ENCODE assay signal across 8 mouse cellular contexts in the genomic region with DNA sequence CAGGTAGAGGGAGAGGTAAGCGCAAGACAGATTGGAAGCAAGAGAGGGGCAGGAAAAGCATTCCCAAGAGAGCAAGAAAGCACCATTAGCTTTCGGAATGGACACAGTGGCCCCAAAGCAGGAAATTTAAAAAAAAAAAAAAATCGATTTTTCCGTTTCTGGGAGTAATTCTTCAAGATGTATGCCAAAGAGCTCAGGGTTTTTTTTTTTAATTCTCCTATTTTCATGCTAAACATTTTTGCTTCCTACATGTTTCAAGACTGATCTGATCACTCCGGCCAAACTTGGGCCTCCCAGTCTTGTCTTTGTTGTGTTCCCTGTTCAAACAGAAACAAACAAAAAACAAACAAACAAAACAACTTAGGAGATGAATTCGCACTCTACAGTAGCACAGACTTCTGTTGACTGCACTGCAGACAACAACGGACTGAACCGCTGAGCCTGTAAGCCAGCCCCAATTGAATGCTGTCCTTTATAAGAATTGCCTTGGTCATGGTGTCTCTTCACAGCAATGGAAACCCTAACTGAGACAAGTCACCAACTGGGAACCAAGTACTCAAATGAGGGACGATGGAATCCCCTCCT. TPM values are rescaled to one million over a fixed set of nuclear protein-coding genes. Genes with fewer than 3 reads are reported as not detected.
A peak's percentile ranks its signal among the peaks of the same experiment; 100 is the strongest.
DNase-seq lines count a peak whose midpoint lies in the region; ATAC-seq and TF ChIP-seq lines count a peak whose summit lies in the region.

No protein-coding gene starts in this region.

- H3K27ac ChIP-seq in kidney, embryonic 16.5 days (ENCODE audit: low read length): peak overlapping the region; percentile 90
- peak overlapping the region; percentile 97 for H3K27ac ChIP-seq in bone marrow, adult 2 months (ENCODE audit: control insufficient read depth, insufficient read depth, low read depth, low read length, poor library complexity)
- H3K27ac ChIP-seq in hindbrain, embryonic 13.5 days: peak overlapping the region; percentile 50; the same call in 1 of the 2 replicates
- peak overlapping the region; percentile 61 for H3K27ac ChIP-seq in midbrain, embryonic 14.5 days (replicated peaks; ENCODE audit: low read depth, low read length)

- no peaks in the 10 kb centered on the region for H3K27me3 ChIP-seq in kidney, embryonic 16.5 days (ENCODE audit: insufficient read depth, low read length)
- H3K27me3 ChIP-seq in hindbrain, embryonic 13.5 days: no peaks in the 10 kb centered on the region
- H3K27me3 ChIP-seq in midbrain, embryonic 14.5 days (ENCODE audit: control insufficient read depth, insufficient read depth, low read length): no peaks in the 10 kb centered on the region

- H3K9ac ChIP-seq in kidney, embryonic 16.5 days (replicated peaks; ENCODE audit: low read length): peak overlapping the region; percentile 84
- peak overlapping the region; percentile 70 for H3K9ac ChIP-seq in hindbrain, embryonic 13.5 days
- H3K9ac ChIP-seq in midbrain, embryonic 14.5 days (replicated peaks; ENCODE audit: low read length): peak overlapping the region; percentile 52

- ATAC-seq in kidney, embryonic 16.5 days (ENCODE audit: low FRiP score, low TSS enrichment): no peak
- no peak for ATAC-seq in hindbrain, embryonic 13.5 days (ENCODE audit: low FRiP score)
- no peak for ATAC-seq in midbrain, embryonic 14.5 days (ENCODE audit: low FRiP score, low TSS enrichment)
- no peak for ATAC-seq in cerebellum, adult (ENCODE audit: insufficient number of reproducible peaks, low FRiP score, low TSS enrichment)

- peak overlapping the region; percentile 62 for H3K4me2 ChIP-seq in kidney, embryonic 16.5 days (replicated peaks; ENCODE audit: low read depth, low read length)
- peak overlapping the region; percentile 74 for H3K4me2 ChIP-seq in hindbrain, embryonic 13.5 days
- peak overlapping the region; percentile 67 for H3K4me2 ChIP-seq in midbrain, embryonic 14.5 days (ENCODE audit: low read length)

- H3K4me3 ChIP-seq in kidney, embryonic 16.5 days (ENCODE audit: low read length): peak overlapping the region; percentile 89
- peak overlapping the region; percentile 96 for H3K4me3 ChIP-seq in bone marrow, adult 2 months (replicated peaks; ENCODE audit: control insufficient read depth, low read depth, low read length)
- peak overlapping the region; percentile 79 for H3K4me3 ChIP-seq in hindbrain, embryonic 13.5 days
- H3K4me3 ChIP-seq in midbrain, embryonic 14.5 days (replicated peaks; ENCODE audit: low read depth, low read length): peak overlapping the region; percentile 71

- no peaks in the 10 kb centered on the region for H3K9me3 ChIP-seq in kidney, embryonic 16.5 days (ENCODE audit: low read length)
- no peaks in the 10 kb centered on the region for H3K9me3 ChIP-seq in hindbrain, embryonic 13.5 days
- H3K9me3 ChIP-seq in midbrain, embryonic 14.5 days (ENCODE audit: control insufficient read depth, low read length): no peaks in the 10 kb centered on the region

- 43% methylated on average over 9 of the region's 9 CpGs for WGBS in kidney, embryonic 16.5 days
- 30% methylated on average over 9 of the region's 9 CpGs for WGBS in bone marrow, adult 2 months
- 38% methylated on average over 9 of the region's 9 CpGs for WGBS in hindbrain, embryonic 13.5 days
- 39% methylated on average over 9 of the region's 9 CpGs for WGBS in midbrain, embryonic 14.5 days

- TF ChIP-seq POLR2A in bone marrow, adult 2 months (IDR thresholded peaks at IDR 0.05; ENCODE audit: borderline replicate concordance, control insufficient read depth, low read depth, low read length): no peak

- no peak for TF ChIP-seq CTCF in bone marrow, adult 2 months (IDR thresholded peaks at IDR 0.05; ENCODE audit: control insufficient read depth, insufficient read depth, low read length)

- H3K36me3 ChIP-seq in kidney, embryonic 16.5 days (ENCODE audit: insufficient read depth, low read length): no peaks in the 10 kb centered on the region
- H3K36me3 ChIP-seq in hindbrain, embryonic 13.5 days: no peaks in the 10 kb centered on the region
- H3K36me3 ChIP-seq in midbrain, embryonic 14.5 days (ENCODE audit: control insufficient read depth, insufficient read depth, low read length): no peaks in the 10 kb centered on the region

- DNase-seq in kidney, postnatal 14 days: no peak
- no peak for DNase-seq in midbrain, embryonic 14.5 days
- no peak for DNase-seq in layer of hippocampus, adult 9-10 months (ENCODE audit: low spot score)
- no peak for DNase-seq in kidney, adult 8-10 months

- H3K4me1 ChIP-seq in kidney, embryonic 16.5 days (ENCODE audit: insufficient read depth, low read length): peaks cover 8% of the 10 kb centered on the region; the same call in 1 of the 2 replicates
- H3K4me1 ChIP-seq in bone marrow, adult 2 months (ENCODE audit: control insufficient read depth, insufficient read depth, low read length): no peaks in the 10 kb centered on the region
- peaks cover 5% of the 10 kb centered on the region for H3K4me1 ChIP-seq in hindbrain, embryonic 13.5 days (replicated peaks)
- peaks cover 10% of the 10 kb centered on the region; the same call in 1 of the 2 replicates for H3K4me1 ChIP-seq in midbrain, embryonic 14.5 days (ENCODE audit: control insufficient read depth, insufficient read depth, low read length)

RNA-seq across cellular contexts. Expression of gene Irak4, which starts 0.7 kb away (rescaled TPM):
- polyA plus RNA-seq in kidney, embryonic 16.5 days (2015; fragmentation: Nextera tagmentation; extraction: Ambion mirVana): 16.9 and 17.4 TPM in 2 replicates
- 4.8 and 11.4 TPM in 2 replicates for polyA plus RNA-seq in bone marrow, adult 2 months (2011; ENCODE audit: insufficient read depth, insufficient read length, low replicate concordance, missing spikeins)
- 1.9 and 2.4 TPM in 2 replicates for polyA plus RNA-seq in hindbrain, embryonic 13.5 days (2015; fragmentation: Nextera tagmentation; extraction: Ambion mirVana)
- 0.62 and 1.6 TPM in 2 replicates for polyA plus RNA-seq in midbrain, embryonic 14.5 days (2014; fragmentation: Nextera tagmentation; extraction: Ambion mirVana)

RNA-seq across cellular contexts. Expression of gene Pus7l, which starts 0.8 kb away (rescaled TPM):
- 9.0 and 9.5 TPM in 2 replicates for polyA plus RNA-seq in kidney, embryonic 16.5 days (2015; fragmentation: Nextera tagmentation; extraction: Ambion mirVana)
- polyA plus RNA-seq in bone marrow, adult 2 months (2011; ENCODE audit: insufficient read depth, insufficient read length, low replicate concordance, missing spikeins): 0.68 and 1.4 TPM in 2 replicates
- polyA plus RNA-seq in hindbrain, embryonic 13.5 days (2015; fragmentation: Nextera tagmentation; extraction: Ambion mirVana): 6.9 and 7.2 TPM in 2 replicates
- polyA plus RNA-seq in midbrain, embryonic 14.5 days (2014; fragmentation: Nextera tagmentation; extraction: Ambion mirVana): 5.5 and 7.0 TPM in 2 replicates

RNA-seq across cellular contexts. Expression of gene Twf1, which starts 45.5 kb away (rescaled TPM):
- 101 and 103 TPM in 2 replicates for polyA plus RNA-seq in kidney, embryonic 16.5 days (2015; fragmentation: Nextera tagmentation; extraction: Ambion mirVana)
- polyA plus RNA-seq in bone marrow, adult 2 months (2011; ENCODE audit: insufficient read depth, insufficient read length, low replicate concordance, missing spikeins): 10.3 and 12.9 TPM in 2 replicates
- polyA plus RNA-seq in hindbrain, embryonic 13.5 days (2015; fragmentation: Nextera tagmentation; extraction: Ambion mirVana): 92.3 and 94.9 TPM in 2 replicates
- 82.2 and 99.6 TPM in 2 replicates for polyA plus RNA-seq in midbrain, embryonic 14.5 days (2014; fragmentation: Nextera tagmentation; extraction: Ambion mirVana)
